Mouse (Mus musculus): ENCODE data around the gene Cd160. TPM values are rescaled to one million over a fixed set of nuclear protein-coding genes. Genes with fewer than 3 reads are reported as not detected.

Cd160 gene
- polyA plus RNA-seq, 1 experiment from 2014 or later, result 0.77 TPM

DNA sequence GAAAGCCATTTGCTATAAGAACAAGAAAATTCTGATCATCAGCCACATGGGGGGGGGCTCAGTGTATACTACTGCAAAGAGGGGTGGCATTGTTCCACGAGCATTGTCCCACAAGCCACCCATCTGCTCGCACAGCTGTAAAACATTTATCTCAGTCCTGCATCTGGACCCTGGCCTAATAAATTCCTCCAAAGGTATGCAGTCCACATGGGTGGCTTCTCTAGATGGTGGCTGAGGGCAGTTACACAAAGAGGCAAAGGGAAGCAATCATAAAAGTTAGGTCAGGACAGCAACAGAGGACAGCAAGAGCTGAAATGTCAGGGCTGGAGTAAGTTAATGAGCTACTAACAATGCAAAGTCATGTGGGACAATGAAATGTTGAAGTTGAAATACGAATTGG lies 5.5 kb downstream of the Cd160 start:
- Histone ChIP-seq H3K9ac (ENCODE audit: low read length) (no peak overlapping the region), H3K27me3 (replicated peaks; ENCODE audit: control insufficient read depth, insufficient read depth, low read length) (no peaks in the 10 kb centered on the region), H3K4me1 (replicated peaks; ENCODE audit: control insufficient read depth, insufficient read depth, low read length) (no peaks in the 10 kb centered on the region), H3K27ac (ENCODE audit: low read depth) (no peak overlapping the region), H3K36me3 (ENCODE audit: control insufficient read depth, insufficient read depth, low read length) (no peaks in the 10 kb centered on the region), H3K4me3 (ENCODE audit: low read depth, low read length) (no peak overlapping the region), H3K9me3 (ENCODE audit: control insufficient read depth, low read length) (no peaks in the 10 kb centered on the region), H3K4me2 (ENCODE audit: low read length) (no peak overlapping the region)
- peak; percentile 56; the same call in 1 of the 2 replicates for ATAC-seq (replicated peaks; ENCODE audit: low FRiP score, low TSS enrichment, low read depth)
- no peak for DNase-seq (ENCODE audit: low spot score)
- 22% methylated on average over 3 of the region's 3 CpGs for WGBS

GRCm38 (mm10) chr3:96821581-96821980 lies 7.6 kb downstream of the Cd160 start:
- H3K4me3 ChIP-seq (ENCODE audit: low read depth, low read length), result no peak overlapping the region
- 81% methylated on average over 4 of the region's 4 CpGs for WGBS
- DNase-seq (ENCODE audit: low spot score), result no peak
- ATAC-seq (replicated peaks; ENCODE audit: low FRiP score, low TSS enrichment, low read depth), result no peak
- no peaks in the 10 kb centered on the region for H3K4me1 ChIP-seq (replicated peaks; ENCODE audit: control insufficient read depth, insufficient read depth, low read length)
- H3K4me2 ChIP-seq (ENCODE audit: low read length), result no peak overlapping the region
- no peaks in the 10 kb centered on the region for H3K27me3 ChIP-seq (replicated peaks; ENCODE audit: control insufficient read depth, insufficient read depth, low read length)
- no peak overlapping the region for H3K27ac ChIP-seq (ENCODE audit: low read depth)
- no peaks in the 10 kb centered on the region for H3K36me3 ChIP-seq (ENCODE audit: control insufficient read depth, insufficient read depth, low read length)
- H3K9me3 ChIP-seq (ENCODE audit: control insufficient read depth, low read length), result no peaks in the 10 kb centered on the region
- H3K9ac ChIP-seq (ENCODE audit: low read length), result no peak overlapping the region

DNA sequence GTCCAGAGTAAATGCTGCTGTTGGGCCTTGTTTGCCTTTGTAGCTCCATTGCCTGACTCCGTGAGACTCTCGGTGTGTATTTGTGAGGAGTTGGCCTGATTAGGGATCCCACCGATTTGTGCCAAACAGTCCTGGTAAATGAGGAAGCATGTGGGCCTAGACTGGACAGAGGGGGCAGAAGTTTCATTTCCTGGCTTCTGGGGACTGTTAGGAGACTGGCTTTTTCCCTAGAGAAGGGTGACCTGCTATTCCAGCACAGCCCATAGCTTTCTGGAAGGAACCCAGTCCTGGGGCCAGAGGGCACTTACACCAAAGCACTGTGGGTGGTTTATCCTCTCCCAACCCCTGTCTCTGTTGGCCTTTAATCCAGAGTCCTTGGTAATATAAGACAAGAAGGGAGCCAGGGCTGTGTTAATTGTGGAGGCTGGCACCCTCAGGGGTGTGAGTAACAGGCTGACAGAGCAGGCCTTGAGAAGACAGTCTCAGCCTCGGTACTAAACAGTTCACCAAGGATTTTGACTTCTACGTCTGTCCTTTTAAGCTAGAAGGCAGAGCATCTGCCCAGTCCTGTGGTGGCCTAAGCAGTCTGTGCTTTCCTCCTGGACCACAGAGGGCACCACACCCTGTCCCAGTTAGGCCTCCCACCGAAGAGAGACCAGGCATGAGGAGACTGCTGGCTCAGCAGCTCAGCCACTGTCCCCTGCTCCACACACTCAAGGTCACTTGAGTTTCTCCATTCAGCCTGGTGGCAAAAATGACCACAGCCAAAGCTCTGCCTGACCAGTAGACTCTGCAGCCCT lies 8.8 kb downstream of the Cd160 start:
- no peaks in the 10 kb centered on the region for H3K4me1 ChIP-seq (replicated peaks; ENCODE audit: control insufficient read depth, insufficient read depth, low read length)
- 81% methylated on average over 6 of the region's 6 CpGs for WGBS
- no peaks in the 10 kb centered on the region for H3K9me3 ChIP-seq (ENCODE audit: control insufficient read depth, low read length)
- no peak overlapping the region for H3K9ac ChIP-seq (ENCODE audit: low read length)
- no peak for DNase-seq (ENCODE audit: low spot score)
- no peak for ATAC-seq (replicated peaks; ENCODE audit: low FRiP score, low TSS enrichment, low read depth)
- no peaks in the 10 kb centered on the region for H3K27me3 ChIP-seq (replicated peaks; ENCODE audit: control insufficient read depth, insufficient read depth, low read length)
- no peak overlapping the region for H3K4me2 ChIP-seq (ENCODE audit: low read length)
- H3K36me3 ChIP-seq (ENCODE audit: control insufficient read depth, insufficient read depth, low read length), result no peaks in the 10 kb centered on the region
- no peak overlapping the region for H3K4me3 ChIP-seq (ENCODE audit: low read depth, low read length)
- no peak overlapping the region for H3K27ac ChIP-seq (ENCODE audit: low read depth)

GRCm38 (mm10) chr3:96814342-96814741 lies 14.8 kb downstream of the Cd160 start:
- Histone ChIP-seq H3K4me2 (ENCODE audit: low read length) (no peak overlapping the region), H3K9ac (ENCODE audit: low read length) (no peak overlapping the region), H3K36me3 (ENCODE audit: control insufficient read depth, insufficient read depth, low read length) (no peaks in the 10 kb centered on the region), H3K4me1 (replicated peaks; ENCODE audit: control insufficient read depth, insufficient read depth, low read length) (peaks cover 13% of the 10 kb centered on the region; the same call in 1 of the 2 replicates), H3K4me3 (ENCODE audit: low read depth, low read length) (no peak overlapping the region), H3K27me3 (replicated peaks; ENCODE audit: control insufficient read depth, insufficient read depth, low read length) (no peaks in the 10 kb centered on the region), H3K9me3 (ENCODE audit: control insufficient read depth, low read length) (no peaks in the 10 kb centered on the region), H3K27ac (ENCODE audit: low read depth) (no peak overlapping the region)
- WGBS, result 50% methylated on average over 6 of the region's 6 CpGs
- ATAC-seq (replicated peaks; ENCODE audit: low FRiP score, low TSS enrichment, low read depth) (no peak), DNase-seq (ENCODE audit: low spot score) (no peak)

DNA sequence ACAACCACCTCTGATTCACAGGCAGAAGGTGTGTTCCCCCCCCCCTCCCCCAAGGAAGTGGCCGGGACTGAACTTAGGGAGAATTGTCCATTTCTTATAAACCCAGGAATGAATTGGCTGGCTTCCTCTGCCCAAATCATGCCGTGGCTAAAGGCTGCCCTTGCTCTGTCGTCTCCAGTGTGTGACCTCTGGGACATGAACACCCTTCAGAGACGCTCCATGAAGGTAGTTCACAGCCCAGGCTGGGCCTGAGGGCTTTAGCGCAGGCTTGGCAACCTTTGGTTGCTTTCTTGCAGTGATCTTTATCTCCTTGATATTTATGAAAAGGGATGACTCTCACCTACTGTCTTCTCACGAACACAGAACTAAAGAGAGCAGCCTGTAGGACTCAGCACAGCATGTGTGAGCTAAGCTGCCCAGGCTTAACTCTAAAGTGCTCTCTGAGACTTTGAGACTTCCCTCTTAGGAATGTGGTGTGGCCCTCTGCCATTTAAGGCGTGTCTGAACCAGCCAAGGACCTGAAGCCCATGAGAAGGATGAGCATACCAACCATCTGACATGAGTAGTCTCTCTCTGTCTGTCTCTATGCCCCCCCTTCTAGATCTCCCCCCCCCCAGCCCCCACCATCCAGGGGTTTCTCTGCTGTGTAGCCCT lies 15.4 kb downstream of the Cd160 start:
- no peaks in the 10 kb centered on the region for H3K27me3 ChIP-seq (replicated peaks; ENCODE audit: control insufficient read depth, insufficient read depth, low read length)
- no peaks in the 10 kb centered on the region for H3K36me3 ChIP-seq (ENCODE audit: control insufficient read depth, insufficient read depth, low read length)
- H3K9ac ChIP-seq (ENCODE audit: low read length), result no peak overlapping the region
- 45% methylated on average over 7 of the region's 7 CpGs for WGBS
- H3K9me3 ChIP-seq (ENCODE audit: control insufficient read depth, low read length), result no peaks in the 10 kb centered on the region
- DNase-seq (ENCODE audit: low spot score), result no peak
- peaks cover 13% of the 10 kb centered on the region; the same call in 1 of the 2 replicates for H3K4me1 ChIP-seq (replicated peaks; ENCODE audit: control insufficient read depth, insufficient read depth, low read length)
- H3K4me2 ChIP-seq (ENCODE audit: low read length), result peak overlapping the region; percentile 37; the same call in 1 of the 2 replicates
- H3K4me3 ChIP-seq (ENCODE audit: low read depth, low read length), result no peak overlapping the region
- 0 out of 2 replicates have a peak, but pooled peaks have one; percentile 43 for ATAC-seq (replicated peaks; ENCODE audit: low FRiP score, low TSS enrichment, low read depth)
- H3K27ac ChIP-seq (ENCODE audit: low read depth), result no peak overlapping the region

DNA sequence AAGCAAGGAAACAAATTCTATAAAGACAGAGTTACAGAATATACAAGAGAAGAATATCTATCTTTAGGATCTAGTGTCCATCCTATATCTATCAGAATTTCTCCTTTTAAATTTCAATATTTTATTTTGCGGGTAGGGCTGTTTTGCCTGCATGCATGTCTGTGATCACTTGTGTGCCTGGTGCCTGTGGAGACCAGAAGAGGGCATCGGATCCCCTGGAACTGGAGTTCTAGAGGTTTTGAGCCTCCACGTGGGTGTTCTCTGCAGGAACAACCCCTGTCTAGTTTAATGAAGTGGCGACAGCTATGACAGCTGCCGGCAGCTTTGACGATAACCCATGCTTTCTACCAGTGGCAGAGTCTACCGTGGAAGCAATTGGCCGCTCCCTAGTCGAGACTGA lies 16.0 kb downstream of the Cd160 start:
- 18% methylated on average over 9 of the region's 9 CpGs for WGBS
- peak overlapping the region; percentile 37 for H3K4me2 ChIP-seq (ENCODE audit: low read length)
- H3K9ac ChIP-seq (ENCODE audit: low read length), result no peak overlapping the region
- 0 out of 2 replicates have a peak, but pooled peaks have one; percentile 43 for ATAC-seq (replicated peaks; ENCODE audit: low FRiP score, low TSS enrichment, low read depth)
- no peaks in the 10 kb centered on the region for H3K27me3 ChIP-seq (replicated peaks; ENCODE audit: control insufficient read depth, insufficient read depth, low read length)
- H3K27ac ChIP-seq (ENCODE audit: low read depth), result no peak overlapping the region
- H3K36me3 ChIP-seq (ENCODE audit: control insufficient read depth, insufficient read depth, low read length), result no peaks in the 10 kb centered on the region
- H3K4me1 ChIP-seq (replicated peaks; ENCODE audit: control insufficient read depth, insufficient read depth, low read length), result peaks cover 13% of the 10 kb centered on the region; the same call in 1 of the 2 replicates
- H3K4me3 ChIP-seq (ENCODE audit: low read depth, low read length), result no peak overlapping the region
- no peaks in the 10 kb centered on the region for H3K9me3 ChIP-seq (ENCODE audit: control insufficient read depth, low read length)
- peak; percentile 65 for DNase-seq (ENCODE audit: low spot score)

DNA sequence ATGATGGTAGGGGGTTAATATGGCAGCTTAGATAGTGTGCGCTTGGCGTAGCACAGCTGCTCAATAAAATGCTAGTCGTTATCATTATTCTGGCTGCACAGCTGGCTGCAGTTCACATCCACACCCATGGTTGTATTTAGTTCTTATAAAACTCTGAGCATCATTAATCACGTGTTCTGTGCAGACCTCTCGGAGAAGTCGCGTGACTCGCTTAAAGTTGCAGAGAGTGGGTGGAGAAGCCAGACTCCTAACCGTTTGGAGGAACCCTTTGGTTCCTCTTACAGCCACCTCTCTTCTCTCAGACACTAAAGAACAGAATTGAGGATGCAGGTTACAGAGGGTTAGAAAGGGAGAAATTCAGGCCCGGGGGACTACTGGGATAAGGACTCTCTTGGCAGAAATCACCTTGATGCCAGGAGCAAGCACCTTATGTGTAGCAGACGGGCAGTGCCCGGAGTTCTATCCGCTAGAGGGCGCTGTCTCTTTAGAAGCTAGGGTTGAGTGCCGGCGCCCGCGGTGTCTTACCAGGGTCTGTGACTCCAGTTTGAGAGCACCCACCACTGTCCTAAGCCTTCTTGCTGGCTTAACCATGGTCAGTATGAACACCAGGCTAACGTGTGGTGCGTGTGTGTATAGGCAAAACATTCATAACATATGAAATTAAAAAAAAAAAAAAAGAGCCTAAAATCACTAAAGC lies 16.6 kb downstream of the Cd160 start:
- Histone ChIP-seq H3K27ac (ENCODE audit: low read depth) (no peak overlapping the region), H3K27me3 (replicated peaks; ENCODE audit: control insufficient read depth, insufficient read depth, low read length) (no peaks in the 10 kb centered on the region), H3K9me3 (ENCODE audit: control insufficient read depth, low read length) (no peaks in the 10 kb centered on the region), H3K36me3 (ENCODE audit: control insufficient read depth, insufficient read depth, low read length) (no peaks in the 10 kb centered on the region), H3K4me3 (ENCODE audit: low read depth, low read length) (no peak overlapping the region), H3K4me2 (ENCODE audit: low read length) (peak overlapping the region; percentile 37), H3K4me1 (replicated peaks; ENCODE audit: control insufficient read depth, insufficient read depth, low read length) (peaks cover 13% of the 10 kb centered on the region; the same call in 1 of the 2 replicates), H3K9ac (ENCODE audit: low read length) (no peak overlapping the region)
- 40% methylated on average over 20 of the region's 20 CpGs for WGBS
- DNase-seq (ENCODE audit: low spot score) (peak; percentile 87), ATAC-seq (replicated peaks; ENCODE audit: low FRiP score, low TSS enrichment, low read depth) (no peak)

DNA sequence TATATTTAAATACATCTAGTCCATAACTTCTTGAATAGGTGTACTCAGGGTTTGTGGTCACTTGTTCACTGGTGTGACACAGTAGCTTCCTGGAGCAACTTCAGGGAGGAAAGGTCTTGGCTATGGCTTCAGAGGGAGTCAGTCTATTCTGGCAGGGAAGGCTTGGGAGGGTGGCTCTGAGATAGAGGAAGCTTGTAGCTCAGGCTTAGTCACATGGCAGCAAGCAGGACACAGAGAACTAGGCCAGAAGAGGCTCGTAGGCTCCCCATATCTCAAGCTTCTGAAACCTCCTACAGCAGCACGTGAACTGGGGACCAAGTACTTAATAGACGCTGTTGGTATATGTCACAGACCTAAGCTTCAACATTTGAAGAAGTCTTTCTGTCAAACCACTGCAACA lies 17.9 kb downstream of the Cd160 start:
- WGBS, result 88% methylated on average over 3 of the region's 3 CpGs
- DNase-seq (ENCODE audit: low spot score), result no peak
- Histone ChIP-seq H3K27me3 (replicated peaks; ENCODE audit: control insufficient read depth, insufficient read depth, low read length) (no peaks in the 10 kb centered on the region), H3K27ac (ENCODE audit: low read depth) (no peak overlapping the region), H3K4me2 (ENCODE audit: low read length) (no peak overlapping the region), H3K4me3 (ENCODE audit: low read depth, low read length) (no peak overlapping the region), H3K9ac (ENCODE audit: low read length) (no peak overlapping the region), H3K4me1 (replicated peaks; ENCODE audit: control insufficient read depth, insufficient read depth, low read length) (peaks cover 13% of the 10 kb centered on the region; the same call in 1 of the 2 replicates), H3K9me3 (ENCODE audit: control insufficient read depth, low read length) (no peaks in the 10 kb centered on the region), H3K36me3 (ENCODE audit: control insufficient read depth, insufficient read depth, low read length) (no peaks in the 10 kb centered on the region)
- no peak for ATAC-seq (replicated peaks; ENCODE audit: low FRiP score, low TSS enrichment, low read depth)

All from intestine, embryonic 14.5 days (tissue).